Mouse (Mus musculus) right cerebral cortex, postnatal 10 days (tissue): Measurements from ENCODE around the gene Slc3a1.

ENCODE experiments used
- DNase-seq, 2 experiments: peaks; one replicate each; pipeline ENCODE4 v3.0.0; 2021; ENCODE audit warnings: low spot score in 2 of 2

Gene Slc3a1

GRCm38 (mm10) chr17:85037855-85038254 lies 9.7 kb downstream of the Slc3a1 start:
- no peak for DNase-seq

GRCm38 (mm10) chr17:85038311-85038710 lies 10.1 kb downstream of the Slc3a1 start:
- no peak for DNase-seq

GRCm38 (mm10) chr17:85038761-85039160 lies 10.6 kb downstream of the Slc3a1 start:
- no peak for DNase-seq

GRCm38 (mm10) chr17:85040913-85041312 lies 12.7 kb downstream of the Slc3a1 start:
- DNase-seq = no peak

- DNase-seq = no peak
Observed at GRCm38 (mm10) chr17:85042419-85042818, 14.2 kb downstream of the Slc3a1 start.

GRCm38 (mm10) chr17:85043404-85043816 lies 15.2 kb downstream of the Slc3a1 start:
- no peak for DNase-seq

- DNase-seq = no peak
Observed at GRCm38 (mm10) chr17:85044466-85044865, 16.3 kb downstream of the Slc3a1 start.

GRCm38 (mm10) chr17:85045160-85045559 lies 17.0 kb downstream of the Slc3a1 start:
- no peak for DNase-seq

GRCm38 (mm10) chr17:85048379-85048778 lies 20.2 kb downstream of the Slc3a1 start:
- DNase-seq = no peak

- no peak for DNase-seq
Observed at GRCm38 (mm10) chr17:85058276-85058675, 30.1 kb downstream of the Slc3a1 start.

GRCm38 (mm10) chr17:85059136-85059535 lies 31.0 kb downstream of the Slc3a1 start:
- no peak for DNase-seq

- DNase-seq = no peak
Observed at GRCm38 (mm10) chr17:85063560-85063959, 35.4 kb downstream of the Slc3a1 start.

GRCm38 (mm10) chr17:85067331-85067730 lies 39.2 kb downstream of the Slc3a1 start:
- peak; percentile 43 to 50 for DNase-seq

- no peak for DNase-seq
Observed at GRCm38 (mm10) chr17:85070658-85071057, 42.5 kb downstream of the Slc3a1 start.

- DNase-seq = no peak
Observed at GRCm38 (mm10) chr17:85071088-85071775, 43.1 kb downstream of the Slc3a1 start.

- no peak for DNase-seq
Observed at GRCm38 (mm10) chr17:85072383-85072782, 44.2 kb downstream of the Slc3a1 start.

- DNase-seq = no peak
Observed at GRCm38 (mm10) chr17:85073214-85073613, 45.0 kb downstream of the Slc3a1 start.

GRCm38 (mm10) chr17:85074083-85074482 lies 45.9 kb downstream of the Slc3a1 start:
- DNase-seq = no peak

- DNase-seq = no peak
Observed at GRCm38 (mm10) chr17:85079276-85079675, 51.1 kb downstream of the Slc3a1 start.

- DNase-seq = no peak
Observed at GRCm38 (mm10) chr17:85080781-85081180, 52.6 kb downstream of the Slc3a1 start.

- DNase-seq = no peak
Observed at GRCm38 (mm10) chr17:85085335-85085734, 57.2 kb downstream of the Slc3a1 start.

- no peak for DNase-seq
Observed at GRCm38 (mm10) chr17:85086501-85086900, 58.3 kb downstream of the Slc3a1 start.

- DNase-seq = no peak
Observed at GRCm38 (mm10) chr17:85087591-85087990, 59.4 kb downstream of the Slc3a1 start.

GRCm38 (mm10) chr17:85088401-85088800 lies 60.2 kb downstream of the Slc3a1 start:
- DNase-seq = no peak
